Mouse (Mus musculus): ENCODE measurements at regions not wholly inside any gene's neighbourhood (a gene's known extent, or its start where the extent isn't known, plus 50 kb on each side); places are given as distances from the start of the nearest gene placed in this dataset.

DNA sequence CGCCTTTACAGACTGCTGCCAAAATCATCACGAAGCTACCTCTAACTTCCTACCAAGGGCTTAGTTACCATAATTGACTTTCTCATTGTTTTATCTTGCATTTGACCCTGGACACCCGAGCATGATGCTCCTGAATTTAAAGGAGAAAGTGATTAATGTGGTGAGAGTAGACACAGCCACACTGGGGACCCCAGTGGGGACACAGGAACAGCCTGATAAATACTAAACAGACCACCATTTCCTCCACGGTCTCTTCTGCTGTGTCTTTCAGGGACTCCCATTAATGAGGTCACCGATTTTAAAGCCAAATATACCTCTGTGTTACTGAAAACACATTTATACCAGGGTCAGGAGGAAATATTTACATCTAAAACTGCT lies 235.2 kb upstream of the Slc7a11 start:
- TF ChIP-seq CTCF (IDR thresholded peaks at IDR 0.05; ENCODE audit: borderline replicate concordance, insufficient read depth, low read depth, low read length), result no peak
- no peak for TF ChIP-seq POLR2A (IDR thresholded peaks at IDR 0.05; ENCODE audit: borderline replicate concordance, insufficient read depth, low read length)
